Mouse (Mus musculus) cortical plate, adult 2 months (tissue): Measurements from ENCODE around the gene Cxcl13.

Experiments
- CTCF ChIP-seq: fragments of 200-500 bp; IDR thresholded peaks from 2 replicates; pipeline ENCODE4 v1.5.1; 2011; ENCODE audit warnings: mild to moderate bottlenecking, control low read depth, low read length; ENCODE audit not compliant: insufficient read depth; ENCODE audit errors: extremely low read depth
- POLR2A ChIP-seq: fragments of 200-500 bp; IDR thresholded peaks from 2 replicates; pipeline ENCODE4 v1.6.1; 2011; ENCODE audit warnings: mild to moderate bottlenecking, low read length, control low read depth; ENCODE audit not compliant: insufficient read depth; ENCODE audit errors: extremely low read depth

- TF ChIP-seq CTCF (no peak), POLR2A (no peak)
Observed at GRCm38 (mm10) chr5:96003348-96003747, 46.6 kb downstream of the Cxcl13 start.
